Mouse (Mus musculus): ENCODE results near the gene Depp1. TPM values are rescaled to one million over a fixed set of nuclear protein-coding genes. Genes with fewer than 3 reads are reported as not detected.

Gene Depp1
- polyA plus RNA-seq, 1 experiment from 2014 or later = 13.8 TPM

GRCm38 (mm10) chr6:116628539-116629171 lies 21.8 kb upstream of the Depp1 start, which contains the start of gene Zfp422:
Gene Zfp422, minus strand, starts transcription at chr6:116628999.
- peak within 1 kb of the TSS; percentile 82 for H3K27ac ChIP-seq (replicated peaks; ENCODE audit: low read depth, low read length)
- no peaks in the 10 kb centered on the region; the same call in 1 of the 2 replicates for H3K36me3 ChIP-seq (replicated peaks; ENCODE audit: control insufficient read depth, insufficient read depth, low read depth, low read length)
- ATAC-seq (replicated peaks; ENCODE audit: insufficient number of reproducible peaks, low FRiP score, low TSS enrichment, low read depth) (peak; percentile 92), DNase-seq (ENCODE audit: low spot score) (peak; percentile 89)
- H3K4me1 ChIP-seq (ENCODE audit: control insufficient read depth, insufficient read depth, low read length) = no peaks in the 10 kb centered on the region
- under 1% methylated on average over 30 of the region's 56 CpGs for WGBS
- H3K27me3 ChIP-seq (ENCODE audit: control insufficient read depth, insufficient read depth, low read length) = no peaks in the 10 kb centered on the region
- H3K9ac ChIP-seq (replicated peaks; ENCODE audit: low read length) = peak within 1 kb of the TSS; percentile 98
- peak within 1 kb of the TSS; percentile 82 for H3K4me3 ChIP-seq (ENCODE audit: low read depth, low read length)
- no peaks in the 10 kb centered on the region for H3K9me3 ChIP-seq (replicated peaks; ENCODE audit: control insufficient read depth, low read length)
- H3K4me2 ChIP-seq (ENCODE audit: low read depth, low read length) = peak within 1 kb of the TSS; percentile 57

GRCm38 (mm10) chr6:116629766-116630165 lies 20.6 kb upstream of the Depp1 start:
- H3K27ac ChIP-seq (replicated peaks; ENCODE audit: low read depth, low read length) = no peak overlapping the region
- no peak for ATAC-seq (replicated peaks; ENCODE audit: insufficient number of reproducible peaks, low FRiP score, low TSS enrichment, low read depth)

GRCm38 (mm10) chr6:116632129-116632528 lies 18.3 kb upstream of the Depp1 start:
- 50% methylated on average over 1 of the region's 1 CpGs for WGBS
- Histone ChIP-seq H3K36me3 (replicated peaks; ENCODE audit: control insufficient read depth, insufficient read depth, low read depth, low read length) (no peaks in the 10 kb centered on the region), H3K4me3 (ENCODE audit: low read depth, low read length) (no peak overlapping the region), H3K4me2 (ENCODE audit: low read depth, low read length) (no peak overlapping the region), H3K27ac (replicated peaks; ENCODE audit: low read depth, low read length) (no peak overlapping the region), H3K9me3 (replicated peaks; ENCODE audit: control insufficient read depth, low read length) (no peaks in the 10 kb centered on the region), H3K4me1 (ENCODE audit: control insufficient read depth, insufficient read depth, low read length) (no peaks in the 10 kb centered on the region), H3K27me3 (ENCODE audit: control insufficient read depth, insufficient read depth, low read length) (no peaks in the 10 kb centered on the region), H3K9ac (replicated peaks; ENCODE audit: low read length) (no peak overlapping the region)
- ATAC-seq (replicated peaks; ENCODE audit: insufficient number of reproducible peaks, low FRiP score, low TSS enrichment, low read depth) (no peak), DNase-seq (ENCODE audit: low spot score) (peak; percentile 77)

More at GRCm38 (mm10) chr6:116629766-116630165, 20.6 kb upstream of the Depp1 start:
- Histone ChIP-seq H3K9ac (replicated peaks; ENCODE audit: low read length) (no peak overlapping the region), H3K4me2 (ENCODE audit: low read depth, low read length) (no peak overlapping the region), H3K27me3 (ENCODE audit: control insufficient read depth, insufficient read depth, low read length) (no peaks in the 10 kb centered on the region), H3K4me1 (ENCODE audit: control insufficient read depth, insufficient read depth, low read length) (no peaks in the 10 kb centered on the region), H3K4me3 (ENCODE audit: low read depth, low read length) (no peak overlapping the region), H3K9me3 (replicated peaks; ENCODE audit: control insufficient read depth, low read length) (no peaks in the 10 kb centered on the region), H3K36me3 (replicated peaks; ENCODE audit: control insufficient read depth, insufficient read depth, low read depth, low read length) (no peaks in the 10 kb centered on the region; the same call in 1 of the 2 replicates)
- 89% methylated on average over 10 of the region's 10 CpGs for whole genome bisulfite sequencing
- DNase-seq (ENCODE audit: low spot score) = no peak

GRCm38 (mm10) chr6:116633741-116634695 lies 16.4 kb upstream of the Depp1 start:
- H3K4me3 ChIP-seq (ENCODE audit: low read depth, low read length) = no peak overlapping the region
- H3K4me2 ChIP-seq (ENCODE audit: low read depth, low read length) = no peak overlapping the region
- H3K27ac ChIP-seq (replicated peaks; ENCODE audit: low read depth, low read length) = no peak overlapping the region
- ATAC-seq (replicated peaks; ENCODE audit: insufficient number of reproducible peaks, low FRiP score, low TSS enrichment, low read depth) (no peak), DNase-seq (ENCODE audit: low spot score) (no peak)
- no peaks in the 10 kb centered on the region for H3K4me1 ChIP-seq (ENCODE audit: control insufficient read depth, insufficient read depth, low read length)
- WGBS = 90% methylated on average over 17 of the region's 17 CpGs
- no peaks in the 10 kb centered on the region for H3K36me3 ChIP-seq (replicated peaks; ENCODE audit: control insufficient read depth, insufficient read depth, low read depth, low read length)
- H3K9me3 ChIP-seq (replicated peaks; ENCODE audit: control insufficient read depth, low read length) = no peaks in the 10 kb centered on the region
- H3K9ac ChIP-seq (replicated peaks; ENCODE audit: low read length) = no peak overlapping the region
- H3K27me3 ChIP-seq (ENCODE audit: control insufficient read depth, insufficient read depth, low read length) = no peaks in the 10 kb centered on the region

GRCm38 (mm10) chr6:116635251-116636180 lies 14.9 kb upstream of the Depp1 start:
- Histone ChIP-seq H3K4me1 (ENCODE audit: control insufficient read depth, insufficient read depth, low read length) (no peaks in the 10 kb centered on the region), H3K36me3 (replicated peaks; ENCODE audit: control insufficient read depth, insufficient read depth, low read depth, low read length) (no peaks in the 10 kb centered on the region), H3K9me3 (replicated peaks; ENCODE audit: control insufficient read depth, low read length) (no peaks in the 10 kb centered on the region), H3K27ac (replicated peaks; ENCODE audit: low read depth, low read length) (no peak overlapping the region), H3K4me3 (ENCODE audit: low read depth, low read length) (no peak overlapping the region), H3K27me3 (ENCODE audit: control insufficient read depth, insufficient read depth, low read length) (no peaks in the 10 kb centered on the region), H3K9ac (replicated peaks; ENCODE audit: low read length) (no peak overlapping the region), H3K4me2 (ENCODE audit: low read depth, low read length) (no peak overlapping the region)
- 54% methylated on average over 10 of the region's 10 CpGs for WGBS
- ATAC-seq (replicated peaks; ENCODE audit: insufficient number of reproducible peaks, low FRiP score, low TSS enrichment, low read depth) = no peak; the same call in 1 of the 2 replicates
- peak; percentile 35 for DNase-seq (ENCODE audit: low spot score)

GRCm38 (mm10) chr6:116636581-116637235 lies 13.7 kb upstream of the Depp1 start:
- WGBS = 75% methylated on average over 9 of the region's 9 CpGs
- Histone ChIP-seq H3K27me3 (ENCODE audit: control insufficient read depth, insufficient read depth, low read length) (no peaks in the 10 kb centered on the region), H3K36me3 (replicated peaks; ENCODE audit: control insufficient read depth, insufficient read depth, low read depth, low read length) (no peaks in the 10 kb centered on the region), H3K4me2 (ENCODE audit: low read depth, low read length) (no peak overlapping the region), H3K27ac (replicated peaks; ENCODE audit: low read depth, low read length) (no peak overlapping the region), H3K9ac (replicated peaks; ENCODE audit: low read length) (no peak overlapping the region), H3K4me3 (ENCODE audit: low read depth, low read length) (no peak overlapping the region), H3K9me3 (replicated peaks; ENCODE audit: control insufficient read depth, low read length) (no peaks in the 10 kb centered on the region), H3K4me1 (ENCODE audit: control insufficient read depth, insufficient read depth, low read length) (no peaks in the 10 kb centered on the region)
- no peak for ATAC-seq (replicated peaks; ENCODE audit: insufficient number of reproducible peaks, low FRiP score, low TSS enrichment, low read depth)
- no peak for DNase-seq (ENCODE audit: low spot score)

GRCm38 (mm10) chr6:116637496-116637895 lies 12.9 kb upstream of the Depp1 start:
- 92% methylated on average over 5 of the region's 5 CpGs for WGBS
- ATAC-seq (replicated peaks; ENCODE audit: insufficient number of reproducible peaks, low FRiP score, low TSS enrichment, low read depth) (no peak), DNase-seq (ENCODE audit: low spot score) (no peak)
- Histone ChIP-seq H3K4me2 (ENCODE audit: low read depth, low read length) (no peak overlapping the region), H3K4me1 (ENCODE audit: control insufficient read depth, insufficient read depth, low read length) (no peaks in the 10 kb centered on the region), H3K9ac (replicated peaks; ENCODE audit: low read length) (no peak overlapping the region), H3K36me3 (replicated peaks; ENCODE audit: control insufficient read depth, insufficient read depth, low read depth, low read length) (no peaks in the 10 kb centered on the region), H3K27ac (replicated peaks; ENCODE audit: low read depth, low read length) (no peak overlapping the region), H3K9me3 (replicated peaks; ENCODE audit: control insufficient read depth, low read length) (no peaks in the 10 kb centered on the region), H3K27me3 (ENCODE audit: control insufficient read depth, insufficient read depth, low read length) (no peaks in the 10 kb centered on the region), H3K4me3 (ENCODE audit: low read depth, low read length) (no peak overlapping the region)

All from embryonic facial prominence, embryonic 11.5 days (tissue).